Mouse (Mus musculus): ENCODE data around the gene Csrp1. TPM values are rescaled to one million over a fixed set of nuclear protein-coding genes. Genes with fewer than 3 reads are reported as not detected.

Gene Csrp1
- total and polyA plus RNA-seq, 3 experiments, result 44.4 to 73.0 TPM; not detected in 1

- H3K4me1 ChIP-seq (ENCODE audit: control insufficient read depth in 1 of 2, insufficient read depth in 2 of 2, low read length in 2 of 2), result peaks cover 4 to 26% of the 10 kb centered on the region in 2 experiments
- no peaks in the 10 kb centered on the region for H3K9me3 ChIP-seq (replicated peaks; ENCODE audit: insufficient read depth, low read length)
- no peaks in the 10 kb centered on the region for H3K79me2 ChIP-seq (ENCODE audit: control insufficient read depth, insufficient read depth, low read length, poor library complexity)
- H3K4me3 ChIP-seq (ENCODE audit: control insufficient read depth in 1 of 2, insufficient read depth in 1 of 2, low read depth in 2 of 2, low read length in 2 of 2), result no peak overlapping the region
- peaks cover 0 to 18% of the 10 kb centered on the region in 2 experiments; a peak in 2 of 4 replicates for H3K36me3 ChIP-seq (ENCODE audit: control insufficient read depth in 1 of 2, insufficient read depth in 2 of 2, low read length in 2 of 2)
- H3K9ac ChIP-seq (ENCODE audit: control insufficient read depth, low read depth, low read length, poor library complexity, severe bottlenecking), result no peak overlapping the region
- peak overlapping the region; percentile 44 for H3K27ac ChIP-seq (ENCODE audit: control insufficient read depth, low read depth, low read length)
- DNase-seq (ENCODE audit: low read depth, low spot score), result peak; percentile 84
- no peaks in the 10 kb centered on the region for H3K27me3 ChIP-seq (ENCODE audit: control insufficient read depth in 1 of 2, insufficient read depth in 2 of 2, low read length in 2 of 2)
- TF ChIP-seq E2F4 (IDR thresholded peaks at IDR 0.05; ENCODE audit: borderline replicate concordance, low read depth, low read length), result no peak
- TF ChIP-seq MAZ (IDR thresholded peaks at IDR 0.05; ENCODE audit: low read depth, low read length), result no peak
- no peak for TF ChIP-seq ELF1 (IDR thresholded peaks at IDR 0.05; ENCODE audit: low read depth, low read length)
- TF ChIP-seq MEF2A (IDR thresholded peaks at IDR 0.05; ENCODE audit: extremely low read depth, insufficient replicate concordance, low read depth, low read length, poor library complexity, severe bottlenecking), result no peak
- TF ChIP-seq USF2 (IDR thresholded peaks at IDR 0.05; ENCODE audit: borderline replicate concordance in 1 of 2, insufficient read depth in 1 of 2, low read depth in 1 of 2, low read length in 2 of 2), result no peak
- peak; percentile 81 for TF ChIP-seq SMC3 (IDR thresholded peaks at IDR 0.05; ENCODE audit: low read depth, low read length)
- TF ChIP-seq BHLHE40 (IDR thresholded peaks at IDR 0.05; ENCODE audit: borderline replicate concordance, low read depth, low read length), result no peak
- TF ChIP-seq CHD1 (IDR thresholded peaks at IDR 0.05; ENCODE audit: low read depth, low read length), result no peak
- TF ChIP-seq ETS1 (IDR thresholded peaks at IDR 0.05; ENCODE audit: low read depth, low read length), result peak; percentile 82
- TF ChIP-seq KAT2A (conservative IDR thresholded peaks at IDR 0.05; ENCODE audit: low read depth, low read length), result no peak
- TF ChIP-seq UBTF (IDR thresholded peaks at IDR 0.05; ENCODE audit: borderline replicate concordance, insufficient read depth, low read depth, low read length), result no peak
- TF ChIP-seq RCOR1 (IDR thresholded peaks at IDR 0.05; ENCODE audit: low read depth, low read length), result peak; percentile 21; the same call in 1 of the 2 replicates
- no peak for TF ChIP-seq TAL1 (IDR thresholded peaks at IDR 0.05; ENCODE audit: low read length)
- no peak for TF ChIP-seq GABPA (IDR thresholded peaks at IDR 0.05; ENCODE audit: low read depth, low read length)
- no peak for TF ChIP-seq USF1 (IDR thresholded peaks at IDR 0.05; ENCODE audit: low read depth, low read length)
- TF ChIP-seq POLR2AphosphoS5 (IDR thresholded peaks at IDR 0.05; ENCODE audit: borderline replicate concordance, low read depth, low read length), result no peak
- TF ChIP-seq HCFC1 (IDR thresholded peaks at IDR 0.05; ENCODE audit: low read depth, low read length), result no peak
- TF ChIP-seq MAFK (IDR thresholded peaks at IDR 0.05; ENCODE audit: borderline replicate concordance, low read depth, low read length), result no peak
- no peak for TF ChIP-seq POLR2AphosphoS2 (IDR thresholded peaks at IDR 0.05; ENCODE audit: low read length)
- peak; percentile 60 for TF ChIP-seq ZC3H11A (IDR thresholded peaks at IDR 0.05; ENCODE audit: low read depth, low read length)
- TF ChIP-seq TCF12 (IDR thresholded peaks at IDR 0.05; ENCODE audit: low read depth, low read length), result peak; percentile 33; the same call in 1 of the 2 replicates
- TF ChIP-seq CHD2 (IDR thresholded peaks at IDR 0.05; ENCODE audit: low read length), result no peak
- no peak for TF ChIP-seq GATA1 (IDR thresholded peaks at IDR 0.05; ENCODE audit: low read depth, low read length)
- TF ChIP-seq JUND (IDR thresholded peaks at IDR 0.05; ENCODE audit: low read depth, low read length), result no peak
- TF ChIP-seq ZNF384 (IDR thresholded peaks at IDR 0.05; ENCODE audit: low read depth, low read length), result no peak
- no peak for TF ChIP-seq MXI1 (IDR thresholded peaks at IDR 0.05; ENCODE audit: low read depth, low read length)
- TF ChIP-seq NELFE (IDR thresholded peaks at IDR 0.05; ENCODE audit: low read depth, low read length), result no peak
- TF ChIP-seq EP300 (IDR thresholded peaks at IDR 0.05; ENCODE audit: low read depth in 1 of 2, low read length in 2 of 2), result no peak
- TF ChIP-seq MYC (IDR thresholded peaks at IDR 0.05; ENCODE audit: low read depth, low read length), result no peak
- no peak for TF ChIP-seq MYB (IDR thresholded peaks at IDR 0.05; ENCODE audit: low read depth, low read length)
- no peak for TF ChIP-seq NRF1 (IDR thresholded peaks at IDR 0.05; ENCODE audit: insufficient read depth, low read depth, low read length, poor library complexity, severe bottlenecking)
- TF ChIP-seq ZKSCAN1 (IDR thresholded peaks at IDR 0.05; ENCODE audit: low read depth, low read length), result no peak
- TF ChIP-seq POLR2A (IDR thresholded peaks at IDR 0.05; ENCODE audit: control insufficient read depth in 1 of 2, insufficient read depth in 1 of 2, low read depth in 1 of 2, low read length in 2 of 2, poor library complexity in 1 of 2), result no peak
- TF ChIP-seq ZMIZ1 (IDR thresholded peaks at IDR 0.05; ENCODE audit: low read depth, low read length), result no peak
- peak; percentile 38; the same call in 1 of the 2 replicates for TF ChIP-seq SIN3A (IDR thresholded peaks at IDR 0.05; ENCODE audit: low read length)
- no peak for TF ChIP-seq MAX (IDR thresholded peaks at IDR 0.05; ENCODE audit: low read length)
Observed at GRCm38 (mm10) chr1:135670397-135671130, 49.3 kb upstream of the Csrp1 start.

Data from MEL (cell line).